41 mouse cellular contexts compared by ENCODE assay signal in genomic region chr5:25515767-25516166, GRCm38 (mm10). TPM values are rescaled to one million over a fixed set of nuclear protein-coding genes. Genes with fewer than 3 reads are reported as not detected.
"Had no signal": no experiment of that assay in that cellular context is flagged by ENCODE, and none has a peak within 500 bp of the region (broad histone marks: within the 10 kb centered on the region; RNA-seq: fewer than 3 reads in every experiment).

Gene Cct8l1, plus strand, starts transcription at chr5:25516067.

- H3K4me1 ChIP-seq: limb, embryonic 10.5 days; limb, embryonic 12.5 days; limb, embryonic 13.5 days; limb, embryonic 15.5 days; liver, embryonic 12.5 days; liver, embryonic 13.5 days; liver, embryonic 15.5 days; lung, embryonic 15.5 days; midbrain, embryonic 10.5 days; midbrain, embryonic 12.5 days; midbrain, embryonic 13.5 days; midbrain, embryonic 15.5 days had no signal

- H3K9ac ChIP-seq: limb, embryonic 12.5 days; limb, embryonic 13.5 days; limb, embryonic 15.5 days; liver, embryonic 12.5 days; liver, embryonic 13.5 days; liver, embryonic 14.5 days; liver, embryonic 15.5 days; liver, postnatal 0 days; lung, embryonic 14.5 days; lung, embryonic 15.5 days; midbrain, embryonic 12.5 days; midbrain, embryonic 13.5 days; midbrain, embryonic 15.5 days had no signal

- ATAC-seq: liver, embryonic 12.5 days; liver, postnatal 0 days; lung, postnatal 0 days; midbrain, embryonic 13.5 days; midbrain, embryonic 15.5 days; midbrain, embryonic 16.5 days had no signal

- H3K4me2 ChIP-seq: limb, embryonic 12.5 days; limb, embryonic 13.5 days; limb, embryonic 15.5 days; liver, embryonic 11.5 days; liver, embryonic 12.5 days; liver, embryonic 13.5 days; liver, embryonic 15.5 days; lung, embryonic 14.5 days; lung, embryonic 15.5 days; midbrain, embryonic 11.5 days; midbrain, embryonic 12.5 days; midbrain, embryonic 13.5 days; midbrain, embryonic 15.5 days had no signal

- DNase-seq: left cerebral cortex, postnatal 4 days; liver; liver, embryonic 13.5 days; liver, postnatal 0 days; lung, adult 18-20 months; lung, adult 2 months; lung, embryonic 14.5 days; lung, postnatal 10 days; lung, postnatal 14 days; lung, postnatal 36 days; lung, postnatal 4 days; midbrain, embryonic 14.5 days had no signal

- H3K27me3 ChIP-seq: limb, embryonic 12.5 days; limb, embryonic 13.5 days; limb, embryonic 15.5 days; liver, embryonic 12.5 days; liver, embryonic 13.5 days; liver, embryonic 15.5 days; lung, embryonic 15.5 days; megakaryocyte, embryonic 14.5 days; midbrain, embryonic 12.5 days; midbrain, embryonic 13.5 days; midbrain, embryonic 15.5 days had no signal

- H3K36me3 ChIP-seq: limb, embryonic 10.5 days; limb, embryonic 12.5 days; limb, embryonic 13.5 days; limb, embryonic 15.5 days; liver, embryonic 12.5 days; liver, embryonic 13.5 days; liver, embryonic 15.5 days; lung, embryonic 15.5 days; midbrain, embryonic 10.5 days; midbrain, embryonic 12.5 days; midbrain, embryonic 13.5 days; midbrain, embryonic 15.5 days had no signal

- H3K27ac ChIP-seq: limb, embryonic 10.5 days; limb, embryonic 12.5 days; limb, embryonic 13.5 days; limb, embryonic 15.5 days; liver, embryonic 12.5 days; liver, embryonic 13.5 days; liver, embryonic 14.5 days; liver, embryonic 15.5 days; lung, embryonic 15.5 days; macrophage; midbrain, embryonic 10.5 days; midbrain, embryonic 12.5 days; midbrain, embryonic 13.5 days; midbrain, embryonic 15.5 days had no signal

- H3K4me3 ChIP-seq: limb, embryonic 10.5 days; limb, embryonic 12.5 days; limb, embryonic 13.5 days; limb, embryonic 15.5 days; liver, embryonic 12.5 days; liver, embryonic 13.5 days; liver, embryonic 15.5 days; lung, embryonic 15.5 days; megakaryocyte, embryonic 14.5 days; midbrain, embryonic 10.5 days; midbrain, embryonic 12.5 days; midbrain, embryonic 13.5 days; midbrain, embryonic 15.5 days; myocyte had no signal

- H3K9me3 ChIP-seq: limb, embryonic 10.5 days; limb, embryonic 12.5 days; limb, embryonic 13.5 days; limb, embryonic 15.5 days; liver, embryonic 12.5 days; liver, embryonic 13.5 days; liver, embryonic 15.5 days; lung, embryonic 15.5 days; megakaryocyte, embryonic 14.5 days; midbrain, embryonic 10.5 days; midbrain, embryonic 12.5 days; midbrain, embryonic 13.5 days; midbrain, embryonic 15.5 days had no signal

RNA-seq across cellular contexts. Expression of gene Cct8l1, which starts in this region (rescaled TPM):
- total RNA-seq: left cerebral cortex, postnatal 14 days; left cerebral cortex, postnatal 4 days; liver, adult 2 months; megakaryocyte progenitor cell, adult 5-6 weeks; megakaryocyte-erythroid progenitor cell, adult 5-6 weeks; midbrain, postnatal 0 days; monocyte, adult 5-6 weeks had no signal
- polyA plus RNA-seq: limb, embryonic 10.5 days; limb, embryonic 11.5 days; limb, embryonic 12.5 days; limb, embryonic 15.5 days; liver, adult 2 months; liver, embryonic 11.5 days; liver, embryonic 13.5 days; liver, embryonic 14.5 days; liver, embryonic 16.5 days; liver, postnatal 0 days; lung, adult 2 months; lung, embryonic 14.5 days; lung, embryonic 15.5 days; lung, embryonic 16.5 days; lung, postnatal 0 days; macrophage; midbrain, embryonic 10.5 days; midbrain, embryonic 11.5 days; midbrain, embryonic 12.5 days; midbrain, embryonic 14.5 days; midbrain, embryonic 15.5 days; midbrain, postnatal 0 days; myocyte; neural tube, embryonic 11.5 days had no signal
